Mouse (Mus musculus): ENCODE measurements at regions not wholly inside any gene's neighbourhood (a gene's known extent, or its start where the extent isn't known, plus 50 kb on each side); places are given as distances from the start of the nearest gene placed in this dataset.

GRCm38 (mm10) chr10:55096223-55096622 is 1010.5 kb upstream of the Msl3l2 start:
- no peak for DNase-seq (ENCODE audit: extremely low read depth, low read depth, low spot score)

- DNase-seq (ENCODE audit: extremely low read depth, low read depth, low spot score) = no peak
Observed at GRCm38 (mm10) chr10:55097225-55097624, 1009.5 kb upstream of the Msl3l2 start.

GRCm38 (mm10) chr10:55098278-55098677 is 1008.4 kb upstream of the Msl3l2 start:
- DNase-seq (ENCODE audit: extremely low read depth, low read depth, low spot score) = no peak

GRCm38 (mm10) chr10:55112217-55112616 is 994.5 kb upstream of the Msl3l2 start:
- DNase-seq (ENCODE audit: extremely low read depth, low read depth, low spot score) = no peak

GRCm38 (mm10) chr10:55148190-55148589 is 958.5 kb upstream of the Msl3l2 start:
- no peak for DNase-seq (ENCODE audit: extremely low read depth, low read depth, low spot score)

GRCm38 (mm10) chr10:55192176-55192575 is 914.5 kb upstream of the Msl3l2 start:
- peak; percentile 65 for DNase-seq (ENCODE audit: extremely low read depth, low read depth, low spot score)

GRCm38 (mm10) chr10:55194144-55194543 is 912.6 kb upstream of the Msl3l2 start:
- no peak for DNase-seq (ENCODE audit: extremely low read depth, low read depth, low spot score)

GRCm38 (mm10) chr10:55195266-55195665 is 911.5 kb upstream of the Msl3l2 start:
- no peak for DNase-seq (ENCODE audit: extremely low read depth, low read depth, low spot score)

GRCm38 (mm10) chr10:55237156-55237555 is 869.6 kb upstream of the Msl3l2 start:
- no peak for DNase-seq (ENCODE audit: extremely low read depth, low read depth, low spot score)

- DNase-seq (ENCODE audit: extremely low read depth, low read depth, low spot score) = no peak
Observed at GRCm38 (mm10) chr10:55257351-55257750, 849.4 kb upstream of the Msl3l2 start.

GRCm38 (mm10) chr10:55300141-55300540 is 806.6 kb upstream of the Msl3l2 start:
- DNase-seq (ENCODE audit: extremely low read depth, low read depth, low spot score) = no peak

- no peak for DNase-seq (ENCODE audit: extremely low read depth, low read depth, low spot score)
Observed at GRCm38 (mm10) chr10:55333836-55334235, 772.9 kb upstream of the Msl3l2 start.

GRCm38 (mm10) chr10:55335997-55336396 is 770.7 kb upstream of the Msl3l2 start:
- no peak for DNase-seq (ENCODE audit: extremely low read depth, low read depth, low spot score)

GRCm38 (mm10) chr10:55348071-55348470 is 758.6 kb upstream of the Msl3l2 start:
- DNase-seq (ENCODE audit: extremely low read depth, low read depth, low spot score) = no peak

Measured in fat pad, adult 2 months (tissue).